Mouse (Mus musculus) stomach, postnatal 0 days (tissue): ENCODE data around the gene Slc15a2.
A peak's percentile ranks its signal among the peaks of the same experiment; 100 is the strongest.

Experiments used
- CTCF ChIP-seq: IDR thresholded peaks from 2 replicates; pipeline ENCODE4 v1.5.1; 2016; ENCODE audit warnings: antibody characterized with exemption, low read depth, mild to moderate bottlenecking, moderate library complexity
- EP300 ChIP-seq: optimal IDR thresholded peaks from 2 replicates; pipeline ENCODE3; 2016; ENCODE audit warnings: antibody characterized with exemption

GRCm38 (mm10) chr16:36710794-36711193 is 74.0 kb downstream of the Slc15a2 start:
- peak; percentile 50 for TF ChIP-seq CTCF
- no peak for TF ChIP-seq EP300
